9 mouse cellular contexts compared by ENCODE assay signal in the genomic region with DNA sequence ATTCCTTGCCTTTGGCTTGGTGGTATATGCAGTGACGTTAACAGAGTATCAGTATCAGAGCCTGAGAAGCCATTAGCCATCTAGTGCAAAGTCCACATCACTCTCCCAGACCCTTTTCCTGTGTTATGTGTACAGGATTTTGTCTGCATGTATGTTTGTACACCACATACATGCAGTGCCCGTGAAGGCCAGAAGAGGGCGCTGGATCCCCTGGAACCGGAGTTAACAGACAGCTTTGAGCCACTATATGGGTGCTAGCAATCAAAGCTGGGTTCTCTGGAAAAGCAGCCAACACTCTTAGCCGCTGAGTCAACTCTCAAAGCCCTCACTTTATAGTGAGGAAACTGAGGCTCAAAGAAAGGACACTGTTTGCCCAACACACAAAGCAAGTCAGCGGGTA. TPM values are rescaled to one million over a fixed set of nuclear protein-coding genes. Genes with fewer than 3 reads are reported as not detected.
DNase-seq lines count a peak whose midpoint lies in the region; ATAC-seq and TF ChIP-seq lines count a peak whose summit lies in the region.
"Had no signal": no experiment of that assay in that cellular context is flagged by ENCODE, and none has a peak within 500 bp of the region (broad histone marks: within the 10 kb centered on the region; RNA-seq: fewer than 3 reads in every experiment).

No protein-coding gene starts in this region.

- peak; percentile 61 to 67 for TF ChIP-seq CTCF in CH12.LX (conservative IDR thresholded peaks at IDR 0.05 in 1 of 2, IDR thresholded peaks at IDR 0.05 in 1 of 2; ENCODE audit: low read depth in 2 of 2, low read length in 2 of 2)
- TF ChIP-seq CTCF in liver, embryonic 14.5 days (IDR thresholded peaks at IDR 0.05; ENCODE audit: low read depth), result peak; percentile 80

- no peaks in the 10 kb centered on the region for H3K9me3 ChIP-seq in heart, embryonic 15.5 days (replicated peaks)
- H3K9me3 ChIP-seq in CH12.LX (replicated peaks; ENCODE audit: low read length), result no peaks in the 10 kb centered on the region
- no peaks in the 10 kb centered on the region for H3K9me3 ChIP-seq in liver, embryonic 14.5 days (ENCODE audit: control insufficient read depth, low read length)
- H3K9me3 ChIP-seq: liver, embryonic 15.5 days had no signal

- H3K36me3 ChIP-seq in heart, embryonic 15.5 days, result no peaks in the 10 kb centered on the region
- no peaks in the 10 kb centered on the region for H3K36me3 ChIP-seq in CH12.LX (replicated peaks in 1 of 2; ENCODE audit: control insufficient read depth in 1 of 2, insufficient read depth in 1 of 2, low read length in 1 of 2)
- no peaks in the 10 kb centered on the region for H3K36me3 ChIP-seq in liver, embryonic 14.5 days (replicated peaks; ENCODE audit: control insufficient read depth, insufficient read depth, low read depth)
- H3K36me3 ChIP-seq: liver, embryonic 15.5 days had no signal

- no peak overlapping the region for H3K9ac ChIP-seq in heart, embryonic 15.5 days
- H3K9ac ChIP-seq in CH12.LX (ENCODE audit: insufficient read depth, low read depth), result no peak overlapping the region
- no peak overlapping the region for H3K9ac ChIP-seq in liver, embryonic 14.5 days (replicated peaks)
- H3K9ac ChIP-seq: liver, embryonic 15.5 days had no signal

- no peaks in the 10 kb centered on the region for H3K79me2 ChIP-seq in CH12.LX (replicated peaks; ENCODE audit: control insufficient read depth, extremely low read depth, insufficient read depth, poor library complexity, severe bottlenecking)

- H3K27me3 ChIP-seq in heart, embryonic 15.5 days, result no peaks in the 10 kb centered on the region
- peaks cover 2% of the 10 kb centered on the region for H3K27me3 ChIP-seq in CH12.LX (replicated peaks)
- no peaks in the 10 kb centered on the region for H3K27me3 ChIP-seq in liver, embryonic 14.5 days (ENCODE audit: control insufficient read depth, insufficient read depth, low read length)

- TF ChIP-seq RAD21 in CH12.LX (IDR thresholded peaks at IDR 0.05; ENCODE audit: low read depth, low read length), result no peak; the same call in 1 of the 2 replicates

- 0 out of 2 replicates have a peak overlapping the region, but pooled peaks have one; percentile 33 for H3K27ac ChIP-seq in heart, embryonic 15.5 days
- no peak overlapping the region for H3K27ac ChIP-seq in CH12.LX (ENCODE audit: insufficient read depth, low read depth)
- H3K27ac ChIP-seq in liver, embryonic 14.5 days, result no peak overlapping the region
- H3K27ac ChIP-seq: liver, embryonic 15.5 days had no signal

- dilution Hi-C loops in CH12.LX (cut with MboI; ENCODE audit: extremely low pct_ligation_motif_present, extremely low pct_unique_long_range_greater_than_20kb, low sequenced_read_pairs), result no loop called here

- no peak overlapping the region for H3K4me2 ChIP-seq in heart, embryonic 15.5 days
- no peak overlapping the region for H3K4me2 ChIP-seq in CH12.LX (ENCODE audit: insufficient read depth, low read depth, poor library complexity, severe bottlenecking)
- H3K4me2 ChIP-seq in liver, embryonic 14.5 days (ENCODE audit: low read depth), result no peak overlapping the region
- H3K4me2 ChIP-seq: liver, embryonic 15.5 days had no signal

- no peak for TF ChIP-seq EP300 in CH12.LX (IDR thresholded peaks at IDR 0.05; ENCODE audit: low read length)
- TF ChIP-seq EP300 in liver, embryonic 14.5 days (IDR thresholded peaks at IDR 0.05; ENCODE audit: low read depth), result no peak

- H3K4me1 ChIP-seq in heart, embryonic 15.5 days (replicated peaks), result peaks cover 25% of the 10 kb centered on the region
- peaks cover 0 to 12% of the 10 kb centered on the region in 2 experiments; a peak in 2 of 4 replicates for H3K4me1 ChIP-seq in CH12.LX (ENCODE audit: control insufficient read depth in 1 of 2, insufficient read depth in 2 of 2)
- H3K4me1 ChIP-seq in liver, embryonic 14.5 days (replicated peaks; ENCODE audit: control insufficient read depth in 2 of 2, insufficient read depth in 2 of 2, low read length in 1 of 2), result no peaks in the 10 kb centered on the region
- H3K4me1 ChIP-seq: liver, embryonic 15.5 days had no signal

- in situ Hi-C loops in CH12.LX (cut with MboI; ENCODE audit: low pct_ligation_motif_present, low pct_unique_long_range_greater_than_20kb, low sequenced_read_pairs), result loop anchor here (5.0 kb wide), 1 partner anchor 195 kb away; no protein-coding TSS in a partner anchor

- 58% methylated on average over 6 of the region's 6 CpGs for WGBS in heart, embryonic 15.5 days
- WGBS in liver, embryonic 14.5 days (ENCODE audit: insufficient replicate concordance), result 53% methylated on average over 6 of the region's 6 CpGs

- DNase-seq in heart, adult 9 months (ENCODE audit: low spot score in 2 of 2), result no peak
- DNase-seq in CH12.LX (ENCODE audit: extremely low read depth), result peak; percentile 49
- DNase-seq in liver, embryonic 14.5 days (ENCODE audit: low read depth in 3 of 3, low spot score in 3 of 3), result peak in 2 of 3 experiments; percentile 6 to 17
- peak; percentile 17 to 22 for DNase-seq in thymus, postnatal 36 days
- DNase-seq in adrenal gland, adult 2 months, result no peak
- no peak for DNase-seq in layer of hippocampus, adult 9-10 months (ENCODE audit: low spot score)

- no peak for TF ChIP-seq POLR2A in CH12.LX (IDR thresholded peaks at IDR 0.05; ENCODE audit: low read depth, low read length)

- ATAC-seq in heart, embryonic 15.5 days (replicated peaks; ENCODE audit: insufficient number of reproducible peaks, insufficient read depth, low FRiP score, low read depth), result no peak
- peak; percentile 48; the same call in 1 of the 2 replicates for ATAC-seq in erythroblast, adult 5-6 weeks (replicated peaks; ENCODE audit: low FRiP score, poor library complexity, severe bottlenecking)
- no peak for ATAC-seq in liver, embryonic 14.5 days (ENCODE audit: insufficient read depth)

- H3K4me3 ChIP-seq in heart, embryonic 15.5 days, result no peak overlapping the region
- H3K4me3 ChIP-seq in CH12.LX (replicated peaks in 1 of 3; ENCODE audit: low read depth in 2 of 3, low read length in 2 of 3, poor library complexity in 1 of 3), result no peak overlapping the region
- no peak overlapping the region for H3K4me3 ChIP-seq in liver, embryonic 14.5 days (ENCODE audit: insufficient read depth in 1 of 2, low read depth in 2 of 2, low read length in 2 of 2)
- H3K4me3 ChIP-seq: liver, embryonic 15.5 days had no signal

TF ChIP-seq in CH12.LX, 34 proteins besides CTCF, POLR2A, EP300 and RAD21:
- TF ChIP-seq SMC3 (IDR thresholded peaks at IDR 0.05; ENCODE audit: low read depth, low read length) (peak; percentile 40), SIN3A (IDR thresholded peaks at IDR 0.05; ENCODE audit: low read length) (no peak)

RNA-seq across cellular contexts. Expression of a gene that starts 30.8 kb away (rescaled TPM):
- polyA plus RNA-seq in heart, embryonic 15.5 days (2015; fragmentation: Nextera tagmentation; extraction: Ambion mirVana), result 21.4 and 23.0 TPM in 2 replicates
- total RNA-seq in CH12.LX (2012; rRNA removed) (13.3 and 15.9 TPM in 2 replicates), CH12.LX (2014; rRNA removed) (11.9 and 13.6 TPM in 2 replicates)
- polyA plus RNA-seq in CH12.LX (2012; ENCODE audit: insufficient read length, low read depth), result 11.9 and 17.6 TPM in 2 replicates
- 3.6 and 9.4 TPM in 2 replicates for total RNA-seq in erythroblast, adult 5-6 weeks (2015; ENCODE audit: low replicate concordance)
- total RNA-seq in erythroblast, adult 5-6 weeks (2017; ENCODE audit: low replicate concordance), result 6.4 and 12.6 TPM in 2 replicates
- 1.9 and 3.0 TPM in 2 replicates for polyA plus RNA-seq in liver, embryonic 14.5 days (2012; rRNA removed)
- 4.9 and 5.1 TPM in 2 replicates for polyA plus RNA-seq in liver, embryonic 14.5 days (2014; fragmentation: Nextera tagmentation; extraction: Ambion mirVana)
- 10 to 100 TPM; 23.6 to 27.1 TPM for total RNA-seq in adrenal gland, adult 2 months (2021)
- polyA plus RNA-seq in adrenal gland, adult 2 months (2012; rRNA removed), result 23.1 and 24.4 TPM in 2 replicates

Comparison
In these comparisons a context has a peak if more than half of its experiments do, and no peak if none do; other contexts are left out.
1. DNase-seq: peak in CH12.LX (single experiment), liver, embryonic 14.5 days (2 of 3) and thymus, postnatal 36 days (2 of 2); none in heart, adult 9 months (0 of 2), adrenal gland, adult 2 months (single experiment) and layer of hippocampus, adult 9-10 months (single experiment).